Mouse (Mus musculus): ENCODE data around the gene Zglp1. TPM values are rescaled to one million over a fixed set of nuclear protein-coding genes. Genes with fewer than 3 reads are reported as not detected.
"Not testable (repeated sequence)": the region's sequence is repeated elsewhere in the genome, so short reads cannot be mapped to it uniquely, and the experiment has no call there.

Gene Zglp1
- polyA plus RNA-seq, 1 experiment, result 0.21 TPM

DNA sequence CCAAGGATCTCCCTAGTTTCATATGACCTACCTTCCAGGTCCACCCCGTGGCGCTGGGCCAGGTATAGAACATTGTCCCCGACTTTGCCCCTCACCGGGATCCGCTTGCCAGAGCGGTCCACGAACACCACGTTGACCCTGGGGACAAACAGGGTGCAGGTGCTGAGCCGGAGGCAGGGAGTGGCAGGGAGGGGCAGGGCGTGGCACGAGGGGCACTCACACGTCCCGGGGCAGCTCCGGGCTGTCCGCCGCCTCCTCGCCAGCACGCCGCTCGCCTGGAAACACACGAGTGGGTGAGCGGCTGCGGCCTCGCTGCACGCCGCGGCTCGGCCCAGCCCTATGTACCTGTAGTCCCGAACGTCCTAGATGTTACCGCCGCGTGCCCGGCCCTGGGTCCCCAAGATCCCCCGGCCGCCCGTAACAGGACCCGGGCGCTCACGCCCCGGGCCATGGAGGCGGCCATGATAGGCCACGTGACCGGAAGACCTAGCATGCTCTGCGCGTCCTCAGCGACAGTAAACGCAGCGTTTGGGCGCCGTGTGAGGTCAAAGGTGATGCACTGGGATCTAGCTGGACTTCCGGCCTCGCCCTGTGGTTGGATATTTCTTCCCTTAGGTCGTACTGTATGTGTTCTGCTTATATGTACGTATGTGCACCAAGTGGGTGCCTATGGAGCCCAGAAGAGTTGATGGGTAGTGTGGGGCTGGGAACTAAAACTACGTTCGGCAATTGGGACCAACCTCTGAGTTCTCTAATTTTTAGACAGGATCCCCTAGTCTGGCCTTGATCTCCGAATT lies 6.3 kb upstream of the Zglp1 start, which contains the start of the genes Gm49373 and Fdx1l:
Gene Gm49373 (minus strand): TSS at position 53 of the 797 bp plus-strand sequence.
Gene Fdx1l (minus strand): TSS at position 571 of the 797 bp plus-strand sequence.
- 1% methylated on average over 58 of the region's 58 CpGs for WGBS

GRCm38 (mm10) chr9:21072641-21073040 lies 5.7 kb upstream of the Zglp1 start:
- no peak for DNase-seq (ENCODE audit: low read depth, low spot score)
- whole genome bisulfite sequencing, result 3% methylated on average over 4 of the region's 4 CpGs

More for the DNA sequence above, 6.3 kb upstream of the Zglp1 start, which contains the start of the genes Gm49373 and Fdx1l:
- peak; percentile 83 for DNase-seq (ENCODE audit: low read depth, low spot score)

DNA sequence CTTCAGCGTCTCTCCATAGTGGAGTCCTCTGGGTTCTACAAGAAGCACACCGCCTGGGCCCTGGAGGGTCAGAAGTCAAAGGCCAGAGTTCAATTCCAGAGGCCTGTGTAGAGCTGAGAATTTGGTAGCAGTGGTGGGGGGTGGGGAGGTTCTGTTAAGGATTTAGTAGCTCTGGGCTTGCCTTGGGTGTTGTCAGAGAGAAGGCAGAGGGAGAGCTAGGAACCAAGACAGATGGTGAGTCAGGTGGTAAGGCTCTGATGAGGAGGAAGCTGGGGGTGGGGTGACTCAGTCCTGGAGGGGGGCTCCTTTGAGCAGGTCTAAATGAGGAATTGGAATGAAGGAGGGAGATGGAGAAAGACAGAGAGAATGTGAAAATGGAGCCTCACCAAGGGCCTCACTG lies 4.0 kb downstream of the Zglp1 start:
- WGBS, result 93% methylated on average over 2 of the region's 2 CpGs
- no peak for DNase-seq (ENCODE audit: low read depth, low spot score)

GRCm38 (mm10) chr9:21051578-21051977 lies 15.3 kb downstream of the Zglp1 start:
- 58% methylated on average over 10 of the region's 10 CpGs for WGBS
- no peak for DNase-seq (ENCODE audit: low read depth, low spot score)

GRCm38 (mm10) chr9:21045235-21045634 lies 21.7 kb downstream of the Zglp1 start:
- WGBS, result 46% methylated on average over 3 of the region's 3 CpGs
- DNase-seq (ENCODE audit: low read depth, low spot score), result no peak

DNA sequence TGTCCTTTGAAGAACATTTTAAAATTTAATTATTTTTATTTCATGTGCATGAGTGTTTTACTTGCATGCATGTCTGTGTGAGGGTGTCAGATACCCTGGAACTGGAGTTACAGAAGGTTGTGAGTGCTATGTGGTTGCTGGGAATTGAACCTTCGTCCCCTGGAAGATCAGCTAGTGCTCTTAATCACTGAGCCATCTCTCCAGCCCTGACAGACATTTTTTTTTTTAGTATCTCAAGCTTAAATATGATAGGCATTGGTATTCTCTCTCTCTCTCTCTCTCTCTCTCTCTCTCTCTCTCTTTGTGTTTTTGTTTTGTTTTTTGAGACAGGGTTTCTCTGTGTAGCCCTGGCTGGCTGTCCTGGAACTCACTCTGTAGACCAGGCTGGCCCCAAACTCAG lies 22.1 kb downstream of the Zglp1 start:
- not testable (repeated sequence) for DNase-seq (ENCODE audit: low read depth, low spot score)
- 72% methylated on average over 1 of the region's 1 CpGs for WGBS

GRCm38 (mm10) chr9:21043563-21043962 lies 23.3 kb downstream of the Zglp1 start:
- WGBS, result 85% methylated on average over 4 of the region's 4 CpGs
- no peak for DNase-seq (ENCODE audit: low read depth, low spot score)

- 42% methylated on average over 4 of the region's 4 CpGs for WGBS
- no peak for DNase-seq (ENCODE audit: low read depth, low spot score)
These were observed 25.6 kb downstream of the Zglp1 start for GRCm38 (mm10) chr9:21041308-21041707.

DNA sequence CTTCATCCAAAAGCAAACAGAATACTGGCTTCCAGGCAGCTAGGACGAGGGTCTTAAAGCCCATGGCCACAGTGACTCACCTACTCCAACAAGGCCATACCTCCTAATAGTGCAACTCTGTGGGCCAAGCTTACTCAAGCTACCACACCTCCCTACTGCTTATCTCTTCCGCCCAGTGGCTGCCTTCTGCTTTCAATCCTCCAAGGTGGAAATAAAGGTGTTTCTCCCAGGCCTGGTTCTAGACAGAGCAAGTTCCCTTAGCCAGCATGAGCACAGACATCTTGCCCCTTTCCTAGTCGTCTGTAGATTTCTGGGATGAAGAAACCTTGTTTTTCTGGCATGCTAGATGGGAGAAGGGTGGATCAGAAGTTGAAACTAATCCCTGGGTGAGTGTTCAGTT lies 27.1 kb downstream of the Zglp1 start:
- WGBS, result 88% methylated on average over 3 of the region's 3 CpGs
- no peak for DNase-seq (ENCODE audit: low read depth, low spot score)

- WGBS, result 4% methylated on average over 31 of the region's 31 CpGs
- DNase-seq (ENCODE audit: low read depth, low spot score), result no peak
These were observed 29.4 kb downstream of the Zglp1 start for GRCm38 (mm10) chr9:21037481-21037891.

- no peak for DNase-seq (ENCODE audit: low read depth, low spot score)
- 11% methylated on average over 22 of the region's 22 CpGs for WGBS
These were observed 30.2 kb downstream of the Zglp1 start for GRCm38 (mm10) chr9:21036666-21037065.

GRCm38 (mm10) chr9:21036161-21036560 lies 30.7 kb downstream of the Zglp1 start:
- DNase-seq (ENCODE audit: low read depth, low spot score), result no peak
- WGBS, result 18% methylated on average over 20 of the region's 20 CpGs

DNA sequence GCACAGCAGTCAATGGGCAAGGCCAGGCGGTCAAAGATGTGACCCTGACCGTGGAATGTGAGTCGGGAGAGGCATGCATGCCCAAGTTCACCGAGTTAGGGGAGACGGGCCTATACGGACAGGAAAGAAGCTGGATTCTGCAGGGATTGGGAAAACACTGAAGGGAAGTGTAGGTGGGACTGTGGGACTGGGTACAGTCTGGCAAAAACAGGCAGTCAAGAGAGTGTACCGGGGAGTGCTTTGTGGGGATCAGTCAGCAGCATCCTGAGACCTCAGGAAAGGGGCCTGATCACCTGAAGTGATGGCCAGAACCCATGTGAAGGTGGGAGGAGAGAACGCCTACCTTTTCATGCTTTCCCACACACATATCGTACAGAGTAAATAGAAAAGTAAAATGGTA lies 31.3 kb downstream of the Zglp1 start:
- WGBS, result 45% methylated on average over 9 of the region's 9 CpGs

DNA sequence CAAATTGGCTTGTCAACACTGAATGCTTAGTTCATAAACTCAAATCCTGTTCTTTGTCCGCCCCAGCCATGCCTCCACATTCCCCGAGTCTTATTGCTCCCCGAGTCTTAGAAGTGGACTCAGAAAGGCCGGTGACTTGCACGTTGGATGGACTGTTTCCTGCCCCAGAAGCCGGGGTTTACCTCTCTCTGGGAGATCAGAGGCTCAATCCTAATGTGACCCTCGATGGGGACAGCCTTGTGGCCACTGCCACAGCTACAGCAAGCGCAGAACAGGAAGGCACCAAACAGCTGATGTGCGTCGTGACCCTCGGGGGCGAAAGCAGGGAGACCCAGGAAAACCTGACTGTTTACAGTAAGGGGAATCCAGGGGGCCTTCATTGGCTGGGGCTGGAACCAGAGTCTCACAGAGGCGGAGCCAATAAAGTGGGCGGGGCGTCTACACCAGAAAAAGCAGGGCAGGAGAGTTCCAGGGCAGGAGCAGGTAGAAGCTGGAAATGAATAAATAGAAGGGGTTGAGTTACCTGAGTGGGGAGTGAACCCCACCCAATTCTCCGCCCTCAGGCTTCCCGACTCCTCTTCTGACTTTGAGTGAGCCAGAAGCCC lies 32.3 kb downstream of the Zglp1 start:
- DNase-seq (ENCODE audit: low read depth, low spot score), result no peak
- WGBS, result 10% methylated on average over 17 of the region's 17 CpGs

More for the DNA sequence above, 31.3 kb downstream of the Zglp1 start:
- no peak for DNase-seq (ENCODE audit: low read depth, low spot score)

DNA sequence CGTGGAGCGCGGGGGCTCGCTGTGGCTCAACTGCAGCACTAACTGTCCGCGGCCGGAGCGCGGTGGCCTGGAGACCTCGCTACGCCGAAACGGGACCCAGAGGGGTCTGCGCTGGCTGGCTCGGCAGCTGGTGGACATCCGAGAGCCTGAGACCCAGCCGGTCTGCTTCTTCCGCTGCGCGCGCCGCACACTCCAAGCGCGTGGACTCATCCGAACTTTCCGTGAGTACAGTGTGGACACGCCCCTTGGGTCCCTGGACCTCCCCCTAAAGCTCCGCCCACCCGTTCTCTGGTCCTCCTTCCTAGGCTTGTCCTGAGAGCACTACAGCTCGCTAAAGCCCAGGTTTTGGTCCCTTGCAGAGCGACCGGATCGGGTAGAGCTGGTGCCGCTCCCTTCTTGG lies 33.8 kb downstream of the Zglp1 start:
- under 1% methylated on average over 34 of the region's 34 CpGs for WGBS
- DNase-seq (ENCODE audit: low read depth, low spot score), result peak; percentile 73

- WGBS, result 3% methylated on average over 7 of the region's 7 CpGs
- DNase-seq (ENCODE audit: low read depth, low spot score), result no peak
These were observed 34.4 kb downstream of the Zglp1 start for GRCm38 (mm10) chr9:21032491-21032890.

DNA sequence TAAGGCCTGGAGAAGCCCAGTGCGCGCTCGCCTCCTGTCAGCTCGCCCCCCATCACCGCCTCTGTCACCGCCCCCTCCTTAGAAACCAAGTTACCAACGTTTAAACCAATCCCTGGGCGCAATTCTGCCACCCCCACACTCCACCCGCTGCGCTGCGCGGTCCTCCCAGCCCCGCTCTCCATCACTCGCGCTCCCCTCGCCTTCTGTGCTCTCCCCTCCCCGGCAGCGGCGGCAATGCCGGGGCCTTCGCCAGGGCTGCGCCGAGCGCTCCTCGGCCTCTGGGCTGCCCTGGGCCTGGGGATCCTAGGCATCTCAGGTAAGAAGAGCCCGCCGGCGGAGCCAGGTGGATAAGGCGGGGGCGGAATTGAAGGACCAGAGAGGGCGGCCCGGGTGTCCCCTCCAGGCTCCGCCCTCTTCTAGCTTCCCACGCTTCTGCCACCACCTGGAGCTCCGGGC lies 35.0 kb downstream of the Zglp1 start, which contains the start of gene Icam5:
Gene Icam5 (plus strand): TSS at position 178 of the 456 bp plus-strand sequence.
- WGBS, result 1% methylated on average over 35 of the region's 35 CpGs
- no peak for DNase-seq (ENCODE audit: low read depth, low spot score)

- WGBS, result under 1% methylated on average over 36 of the region's 36 CpGs
These were observed 35.5 kb downstream of the Zglp1 start for GRCm38 (mm10) chr9:21031251-21031895.

DNA sequence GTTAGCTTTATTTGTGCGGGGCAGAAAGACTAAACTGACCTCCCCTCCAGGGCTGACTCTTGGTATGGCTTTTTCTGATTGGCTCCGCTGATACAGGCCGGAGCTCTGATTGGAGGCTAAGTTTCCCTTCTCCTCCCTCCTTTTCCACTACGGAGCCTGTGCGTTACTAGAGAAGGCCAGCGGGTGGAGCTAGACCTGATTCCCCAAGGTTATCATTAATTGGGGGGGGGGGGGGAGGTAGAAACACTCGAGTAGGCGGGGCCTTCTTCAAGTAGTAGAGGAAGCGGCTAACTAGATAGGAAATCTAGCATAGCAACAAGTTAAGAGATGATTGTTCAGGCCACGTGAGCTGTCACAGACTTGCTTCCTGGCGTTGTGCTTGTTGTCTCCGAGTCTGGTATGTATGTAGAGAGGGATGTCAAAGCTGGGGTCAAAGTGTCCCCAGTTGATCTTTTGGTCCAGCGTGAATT lies 36.1 kb downstream of the Zglp1 start:
- peak; percentile 90 for DNase-seq (ENCODE audit: low read depth, low spot score)
- 0% methylated on average over 13 of the region's 13 CpGs for WGBS

More at GRCm38 (mm10) chr9:21031251-21031895, 35.5 kb downstream of the Zglp1 start:
- DNase-seq (ENCODE audit: low read depth, low spot score), result no peak

GRCm38 (mm10) chr9:21030055-21030600 lies 36.8 kb downstream of the Zglp1 start:
- WGBS, result 29% methylated on average over 22 of the region's 22 CpGs
- DNase-seq (ENCODE audit: low read depth, low spot score), result no peak

Measured in large intestine, adult 2 months (tissue).